Mouse (Mus musculus) erythroblast, embryonic 14.5 days (primary cell): ENCODE measurements around the gene Atp6v0a2.

ENCODE experiments used
- GATA1 ChIP-seq: IDR thresholded peaks from 2 replicates; pipeline ENCODE4 v1.6.1; 2012; ENCODE audit warnings: low read length, inconsistent platforms, mixed read lengths
- TAL1 ChIP-seq: IDR thresholded peaks from 3 replicates; pipeline ENCODE4 v1.6.1; 2012; ENCODE audit warnings: low read length, inconsistent platforms, mixed read lengths

- TF ChIP-seq GATA1: no peak
- TF ChIP-seq TAL1: no peak
These were observed 24.1 kb upstream of the Atp6v0a2 start for GRCm38 (mm10) chr5:124604296-124604695.
